Mouse (Mus musculus) limb, embryonic 13.5 days (tissue): ENCODE measurements at regions not wholly inside any gene's neighbourhood (a gene's known extent, or its start where the extent isn't known, plus 50 kb on each side); places are given as distances from the start of the nearest gene placed in this dataset.

Source experiments
- ATAC-seq: fragments of 200-750 bp; cut with Nextera tagmentation; 2 replicates; pipeline ENCODE4 v1.8.0; 2017; ENCODE audit warnings: low read depth, moderate number of reproducible peaks, moderate TSS enrichment; ENCODE audit not compliant: low FRiP score
- H3K27ac ChIP-seq: fragments of 300-500 bp; sonication (generic); 2 replicates; pipeline ENCODE4 v1.5.1; 2015; ENCODE audit warnings: inconsistent platforms, mild to moderate bottlenecking, moderate library complexity
- H3K27me3 ChIP-seq: fragments of 300-500 bp; sonication (generic); 2 replicates; pipeline ENCODE4 v1.6.1; 2015; ENCODE audit warnings: mild to moderate bottlenecking, inconsistent platforms
- H3K36me3 ChIP-seq: fragments of 300-500 bp; sonication (generic); 2 replicates; pipeline ENCODE4 v1.6.1; 2015; ENCODE audit warnings: inconsistent platforms, mild to moderate bottlenecking, moderate library complexity
- H3K4me1 ChIP-seq: fragments of 300-500 bp; sonication (generic); 2 replicates; pipeline ENCODE4 v1.6.1; 2015; ENCODE audit warnings: inconsistent platforms
- H3K4me2 ChIP-seq: fragments of 300-500 bp; sonication (generic); replicated peaks from 2 replicates; pipeline ENCODE4 v1.6.1; 2015; ENCODE audit warnings: inconsistent platforms, mild to moderate bottlenecking, moderate library complexity
- H3K4me3 ChIP-seq: fragments of 300-500 bp; sonication (generic); 2 replicates; pipeline ENCODE4 v1.5.1; 2015; ENCODE audit warnings: moderate library complexity, mild to moderate bottlenecking, inconsistent platforms
- H3K9ac ChIP-seq: fragments of 300-500 bp; sonication (generic); 2 replicates; pipeline ENCODE4 v1.6.1; 2015; ENCODE audit warnings: mild to moderate bottlenecking, inconsistent platforms
- H3K9me3 ChIP-seq: fragments of 300-500 bp; sonication (generic); 2 replicates; pipeline ENCODE4 v1.6.1; 2016; ENCODE audit warnings: inconsistent platforms
- WGBS: fragments of 180-500 bp; shearing (Covaris S2); methylation state at CpG from one replicate; pipeline ENCODE4 v1.1.7; 2015; 5-methylcytosine and 5-hydroxymethylcytosine counted together

DNA sequence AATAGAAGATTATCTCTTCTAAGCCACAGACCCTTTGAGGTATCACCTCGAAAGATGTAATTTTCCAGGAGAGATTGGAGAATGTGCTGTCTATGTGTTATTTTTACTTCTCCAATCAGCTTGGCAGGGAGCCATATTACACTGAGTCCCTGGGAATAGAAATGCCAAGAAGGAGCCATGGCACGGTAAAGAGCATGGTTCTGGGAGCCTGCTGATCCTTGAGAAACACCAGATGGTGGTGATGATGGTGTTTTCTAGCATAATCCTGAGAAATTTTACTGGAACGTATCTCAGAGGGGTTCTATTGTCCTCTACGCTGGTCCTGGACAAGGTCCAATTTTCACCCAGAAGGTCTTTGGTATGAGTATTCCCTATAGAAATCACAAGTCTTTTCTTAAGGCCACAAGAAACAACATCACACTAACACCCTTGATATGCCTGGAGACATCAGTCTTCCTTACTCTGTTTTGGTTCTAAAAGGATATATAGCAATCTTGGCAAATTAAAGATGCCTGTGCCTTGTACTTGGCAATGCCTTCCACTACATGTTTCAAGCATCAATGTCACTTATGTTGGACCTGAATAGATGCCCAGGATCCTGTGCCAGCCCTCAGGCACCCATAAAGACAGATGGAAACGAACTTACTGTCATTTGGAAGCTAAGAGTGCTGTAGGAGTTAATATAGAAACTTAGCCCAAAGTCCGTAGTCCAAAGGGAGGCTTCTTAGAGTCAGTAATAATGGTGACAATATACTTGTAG is 1449.8 kb upstream of the Lrrc6 start:
- H3K9me3 ChIP-seq = no peaks in the 10 kb centered on the region
- H3K36me3 ChIP-seq = no peaks in the 10 kb centered on the region
- no peak overlapping the region for H3K27ac ChIP-seq
- H3K4me2 ChIP-seq = no peak overlapping the region
- H3K27me3 ChIP-seq = no peaks in the 10 kb centered on the region
- H3K9ac ChIP-seq = no peak overlapping the region
- WGBS = 79% methylated on average over 6 of the region's 6 CpGs
- H3K4me1 ChIP-seq = no peaks in the 10 kb centered on the region
- no peak overlapping the region for H3K4me3 ChIP-seq
- no peak for ATAC-seq

DNA sequence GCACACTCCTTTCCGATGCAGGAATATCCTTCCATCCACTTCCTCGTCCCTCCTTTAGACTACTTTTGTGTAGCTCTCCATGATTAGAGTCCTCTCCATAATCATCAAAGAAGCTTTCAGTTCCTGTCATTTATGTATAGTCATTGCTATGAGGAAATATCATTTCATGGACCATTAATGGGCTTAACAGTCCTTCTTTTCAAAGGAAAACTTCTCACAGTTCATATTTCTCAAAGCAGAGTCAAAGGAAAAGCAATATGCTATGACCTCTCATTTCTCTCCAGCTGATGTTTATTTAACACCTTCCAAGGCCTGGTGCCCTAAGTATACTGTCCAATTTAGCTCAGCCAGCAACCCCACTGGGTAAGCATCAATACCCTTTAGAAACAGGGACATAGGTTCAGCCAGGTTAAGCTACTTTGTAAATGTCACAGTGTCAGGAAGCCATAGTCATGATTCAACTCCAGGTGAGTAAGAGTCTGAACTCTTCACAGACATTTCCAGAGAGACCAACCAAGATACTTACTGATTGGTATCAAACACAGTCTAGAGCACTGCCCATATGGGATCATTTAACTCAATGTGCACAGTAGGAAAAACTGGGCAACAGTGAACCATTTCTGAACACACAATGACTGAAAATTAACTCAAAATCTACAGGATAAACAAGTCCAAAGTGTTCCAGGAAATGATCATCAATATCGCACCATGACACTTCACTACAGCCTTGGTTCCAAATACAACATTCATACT is 1443.8 kb upstream of the Lrrc6 start:
- no peak for ATAC-seq

DNA sequence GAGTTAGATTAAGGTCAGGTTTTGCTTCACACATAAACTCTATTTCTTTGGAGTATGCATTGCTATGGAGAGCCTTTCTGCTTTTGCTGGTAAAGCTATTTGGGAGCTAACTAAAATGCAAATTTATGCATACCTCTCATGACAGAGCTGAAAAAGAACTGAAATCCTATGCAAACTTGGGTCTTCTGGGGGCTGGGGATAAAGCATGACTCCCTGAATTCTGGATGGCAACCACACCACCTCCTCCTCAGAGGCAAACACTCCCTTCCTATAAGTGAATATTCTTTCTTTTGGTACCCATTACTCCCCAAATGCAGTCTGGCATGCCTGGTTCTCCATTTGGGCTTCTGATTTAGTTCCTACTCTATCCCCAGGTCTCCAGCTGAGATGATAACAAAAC is 1442.3 kb upstream of the Lrrc6 start:
- Histone ChIP-seq H3K27me3 (no peaks in the 10 kb centered on the region), H3K4me1 (no peaks in the 10 kb centered on the region), H3K36me3 (no peaks in the 10 kb centered on the region), H3K9ac (no peak overlapping the region), H3K4me2 (no peak overlapping the region), H3K4me3 (no peak overlapping the region), H3K27ac (no peak overlapping the region), H3K9me3 (no peaks in the 10 kb centered on the region)
- no peak for ATAC-seq

More for the DNA sequence above, 1443.8 kb upstream of the Lrrc6 start:
- Histone ChIP-seq H3K9me3 (no peaks in the 10 kb centered on the region), H3K4me1 (no peaks in the 10 kb centered on the region), H3K4me2 (no peak overlapping the region), H3K4me3 (no peak overlapping the region), H3K27me3 (no peaks in the 10 kb centered on the region), H3K27ac (no peak overlapping the region), H3K36me3 (no peaks in the 10 kb centered on the region), H3K9ac (no peak overlapping the region)
- WGBS = 81% methylated on average over 3 of the region's 3 CpGs

- no peaks in the 10 kb centered on the region for H3K4me1 ChIP-seq
- ATAC-seq = no peak
- no peaks in the 10 kb centered on the region for H3K9me3 ChIP-seq
- H3K36me3 ChIP-seq = no peaks in the 10 kb centered on the region
- no peak overlapping the region for H3K4me3 ChIP-seq
- 78% methylated on average over 1 of the region's 1 CpGs for WGBS
- no peak overlapping the region for H3K9ac ChIP-seq
- H3K4me2 ChIP-seq = no peak overlapping the region
- H3K27me3 ChIP-seq = no peaks in the 10 kb centered on the region
- H3K27ac ChIP-seq = no peak overlapping the region
Observed at GRCm38 (mm10) chr15:67940510-67940909, 1439.8 kb upstream of the Lrrc6 start.

GRCm38 (mm10) chr15:67924885-67925284 is 1424.2 kb upstream of the Lrrc6 start:
- no peaks in the 10 kb centered on the region for H3K9me3 ChIP-seq
- no peak overlapping the region for H3K9ac ChIP-seq
- H3K27ac ChIP-seq = no peak overlapping the region
- H3K4me1 ChIP-seq = no peaks in the 10 kb centered on the region
- no peak overlapping the region for H3K4me2 ChIP-seq
- H3K4me3 ChIP-seq = no peak overlapping the region
- H3K27me3 ChIP-seq = no peaks in the 10 kb centered on the region
- WGBS = 78% methylated on average over 2 of the region's 2 CpGs
- no peak for ATAC-seq
- no peaks in the 10 kb centered on the region for H3K36me3 ChIP-seq

- Histone ChIP-seq H3K9ac (no peak overlapping the region), H3K36me3 (no peaks in the 10 kb centered on the region), H3K4me3 (no peak overlapping the region), H3K9me3 (no peaks in the 10 kb centered on the region), H3K27me3 (no peaks in the 10 kb centered on the region), H3K4me1 (no peaks in the 10 kb centered on the region), H3K4me2 (no peak overlapping the region), H3K27ac (no peak overlapping the region)
- ATAC-seq = no peak
- 80% methylated on average over 2 of the region's 2 CpGs for WGBS
Observed at GRCm38 (mm10) chr15:67907034-67907433, 1406.3 kb upstream of the Lrrc6 start.

- H3K9ac ChIP-seq = no peak overlapping the region
- 97% methylated on average over 1 of the region's 1 CpGs for WGBS
- no peaks in the 10 kb centered on the region for H3K9me3 ChIP-seq
Observed at GRCm38 (mm10) chr15:67905279-67905678, 1404.6 kb upstream of the Lrrc6 start.

DNA sequence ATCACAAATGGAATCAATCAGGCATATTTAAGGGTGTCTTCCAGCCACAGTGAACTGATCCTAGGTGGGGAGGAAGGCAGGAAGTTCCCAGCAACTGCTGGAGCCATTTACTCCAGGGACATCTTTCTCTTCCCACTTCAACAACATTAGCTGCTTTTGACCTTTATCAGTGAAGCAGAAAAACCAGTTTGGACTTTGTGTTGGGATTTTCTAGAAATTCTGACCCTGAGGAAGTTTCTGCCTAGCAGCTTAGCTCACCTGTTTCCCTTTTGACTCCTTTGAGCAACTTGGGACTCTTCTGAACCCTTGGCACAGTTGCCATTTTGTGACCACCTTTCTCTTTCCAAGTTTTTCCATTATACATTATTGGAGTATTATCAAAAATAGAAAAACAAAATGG is 1403.9 kb upstream of the Lrrc6 start:
- no peak overlapping the region for H3K4me3 ChIP-seq
- no peaks in the 10 kb centered on the region for H3K36me3 ChIP-seq
- no peaks in the 10 kb centered on the region for H3K27me3 ChIP-seq
- ATAC-seq = no peak
- no peak overlapping the region for H3K27ac ChIP-seq
- H3K4me1 ChIP-seq = no peaks in the 10 kb centered on the region
- no peaks in the 10 kb centered on the region for H3K9me3 ChIP-seq
- no peak overlapping the region for H3K9ac ChIP-seq
- no peak overlapping the region for H3K4me2 ChIP-seq

More at GRCm38 (mm10) chr15:67905279-67905678, 1404.6 kb upstream of the Lrrc6 start:
- no peaks in the 10 kb centered on the region for H3K4me1 ChIP-seq
- ATAC-seq = no peak
- H3K4me2 ChIP-seq = no peak overlapping the region
- no peaks in the 10 kb centered on the region for H3K27me3 ChIP-seq
- no peaks in the 10 kb centered on the region for H3K36me3 ChIP-seq
- H3K27ac ChIP-seq = no peak overlapping the region
- no peak overlapping the region for H3K4me3 ChIP-seq

GRCm38 (mm10) chr15:67902982-67903381 is 1402.3 kb upstream of the Lrrc6 start:
- no peaks in the 10 kb centered on the region for H3K36me3 ChIP-seq
- H3K4me1 ChIP-seq = no peaks in the 10 kb centered on the region
- no peak overlapping the region for H3K4me2 ChIP-seq
- no peaks in the 10 kb centered on the region for H3K9me3 ChIP-seq
- no peak for ATAC-seq
- no peak overlapping the region for H3K9ac ChIP-seq
- no peaks in the 10 kb centered on the region for H3K27me3 ChIP-seq
- H3K27ac ChIP-seq = no peak overlapping the region
- WGBS = 95% methylated on average over 2 of the region's 2 CpGs
- no peak overlapping the region for H3K4me3 ChIP-seq

- Histone ChIP-seq H3K4me1 (no peaks in the 10 kb centered on the region), H3K4me2 (no peak overlapping the region), H3K36me3 (no peaks in the 10 kb centered on the region), H3K9ac (no peak overlapping the region), H3K27me3 (no peaks in the 10 kb centered on the region), H3K27ac (no peak overlapping the region), H3K4me3 (no peak overlapping the region), H3K9me3 (no peaks in the 10 kb centered on the region)
- WGBS = 82% methylated on average over 7 of the region's 7 CpGs
- ATAC-seq = no peak
Observed at GRCm38 (mm10) chr15:67901191-67901601, 1400.5 kb upstream of the Lrrc6 start.

DNA sequence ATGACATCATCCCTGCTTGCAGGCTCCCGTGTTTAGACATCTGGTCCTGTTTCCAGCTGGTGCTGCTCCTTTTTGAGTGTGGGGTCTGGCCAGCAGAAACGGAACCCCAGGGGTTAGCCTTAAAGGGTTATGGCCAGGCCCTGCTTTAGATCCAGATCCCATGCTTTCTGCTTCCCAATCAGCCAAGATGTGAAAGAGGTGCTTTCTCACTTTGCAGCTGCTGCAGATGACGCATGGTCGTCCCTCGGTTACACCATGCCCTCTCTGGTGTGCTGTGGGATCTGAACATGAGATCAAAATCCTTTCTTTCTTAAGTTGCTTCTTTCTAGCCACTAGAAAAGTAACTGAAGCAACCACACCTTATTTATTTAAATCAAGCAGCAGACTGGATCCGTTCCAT is 1399.1 kb upstream of the Lrrc6 start:
- Histone ChIP-seq H3K9ac (no peak overlapping the region), H3K4me1 (no peaks in the 10 kb centered on the region), H3K36me3 (no peaks in the 10 kb centered on the region), H3K9me3 (no peaks in the 10 kb centered on the region), H3K27ac (no peak overlapping the region), H3K4me3 (no peak overlapping the region), H3K27me3 (no peaks in the 10 kb centered on the region), H3K4me2 (no peak overlapping the region)
- 56% methylated on average over 6 of the region's 6 CpGs for WGBS
- ATAC-seq = no peak; the same call in 1 of the 2 replicates

DNA sequence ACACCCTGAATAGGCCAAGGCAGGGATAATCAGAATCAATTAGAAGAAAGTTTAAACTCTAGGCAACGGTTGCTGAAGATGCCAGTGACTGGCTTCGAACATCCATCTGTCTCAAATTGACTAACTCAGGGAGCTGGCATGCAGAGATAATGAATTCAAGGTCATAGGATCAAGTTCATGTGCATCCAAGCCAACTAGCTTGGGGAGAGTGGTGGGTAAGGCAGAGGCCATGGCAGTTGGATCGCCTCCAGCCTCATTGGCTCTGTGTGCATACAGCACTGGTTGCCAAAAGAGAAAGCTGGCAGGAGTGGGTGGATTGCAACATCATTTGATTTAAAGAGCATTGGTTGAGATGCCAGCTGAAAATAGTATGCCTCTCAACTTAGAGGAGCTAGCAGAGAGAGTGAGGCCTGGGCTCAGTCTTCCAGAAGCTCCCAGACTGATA is 1398.3 kb upstream of the Lrrc6 start:
- no peak overlapping the region for H3K9ac ChIP-seq

More for the DNA sequence above, 1398.3 kb upstream of the Lrrc6 start:
- 80% methylated on average over 3 of the region's 3 CpGs for WGBS
- Histone ChIP-seq H3K4me3 (no peak overlapping the region), H3K4me2 (no peak overlapping the region), H3K4me1 (no peaks in the 10 kb centered on the region), H3K27ac (no peak overlapping the region), H3K9me3 (no peaks in the 10 kb centered on the region), H3K36me3 (no peaks in the 10 kb centered on the region), H3K27me3 (no peaks in the 10 kb centered on the region)
- ATAC-seq = no peak
